Mouse (Mus musculus) monocyte, adult 2 months (primary cell): ENCODE data around the gene Catsper3.

Experiments used
- DNase-seq, 2 experiments: peaks; one replicate each; pipeline ENCODE4 v3.0.0; 2022; ENCODE audit warnings: low spot score in 2 of 2, low read depth in 1 of 2

The Catsper3 gene

DNA sequence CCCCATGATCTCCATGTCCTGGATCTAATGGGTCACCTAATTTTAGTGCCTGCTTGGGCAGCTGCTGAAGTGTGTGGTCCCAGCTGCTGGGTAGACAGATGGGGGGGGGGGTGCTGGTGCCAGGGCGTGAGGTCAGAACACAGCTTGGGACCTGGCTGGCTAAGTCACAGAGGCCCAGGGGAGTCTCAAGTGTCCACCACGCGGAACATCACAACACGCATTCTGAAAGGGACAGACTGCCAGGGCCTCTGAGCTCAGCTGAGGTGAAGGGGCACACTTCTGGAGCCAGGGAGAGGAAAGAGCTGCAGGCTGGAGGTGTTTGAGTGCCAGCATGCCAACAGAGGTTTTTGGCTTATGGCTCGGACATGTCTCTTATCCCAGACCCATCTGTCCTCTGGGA is 66.4 kb downstream of the Catsper3 start:
- no peak for DNase-seq

DNA sequence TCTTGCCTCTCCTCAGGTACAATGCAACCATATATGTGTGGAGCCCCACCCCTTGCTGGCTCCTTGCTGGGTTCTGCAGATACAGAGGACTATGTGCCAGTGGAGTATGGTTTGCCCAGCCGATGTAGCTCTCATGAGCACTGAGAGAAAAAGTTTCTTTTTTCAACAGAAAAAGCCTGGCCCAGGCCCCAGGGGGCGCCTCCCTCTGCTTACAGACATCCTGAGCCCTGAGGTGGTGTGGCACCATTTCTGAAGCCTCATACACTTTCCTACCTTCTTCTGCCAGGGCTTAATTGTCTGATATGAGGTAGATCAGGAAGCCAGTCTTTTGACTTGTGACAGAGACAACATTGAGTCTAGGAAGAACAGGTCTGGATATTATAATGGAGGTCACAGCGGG is 67.8 kb downstream of the Catsper3 start:
- no peak for DNase-seq

DNA sequence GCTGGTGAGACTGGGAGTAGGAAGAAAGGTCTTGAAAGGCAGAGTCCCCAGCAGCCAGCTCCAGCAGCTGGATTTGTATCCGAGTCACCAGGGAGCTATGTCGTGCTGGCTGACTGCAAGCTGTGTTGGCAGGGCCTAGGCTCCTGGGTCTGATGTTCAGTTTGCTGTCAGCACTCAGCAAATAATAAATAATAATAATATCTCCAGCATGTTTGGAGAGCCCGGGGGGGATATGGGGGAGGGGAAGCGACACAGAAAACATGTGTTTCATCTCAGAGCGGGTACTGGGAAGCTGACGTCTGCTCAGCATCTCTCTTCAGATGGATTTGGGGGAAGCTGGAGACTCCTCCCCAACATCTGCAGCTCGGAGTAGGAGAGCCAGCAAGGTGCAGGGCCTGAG is 71.4 kb downstream of the Catsper3 start:
- DNase-seq = no peak

DNA sequence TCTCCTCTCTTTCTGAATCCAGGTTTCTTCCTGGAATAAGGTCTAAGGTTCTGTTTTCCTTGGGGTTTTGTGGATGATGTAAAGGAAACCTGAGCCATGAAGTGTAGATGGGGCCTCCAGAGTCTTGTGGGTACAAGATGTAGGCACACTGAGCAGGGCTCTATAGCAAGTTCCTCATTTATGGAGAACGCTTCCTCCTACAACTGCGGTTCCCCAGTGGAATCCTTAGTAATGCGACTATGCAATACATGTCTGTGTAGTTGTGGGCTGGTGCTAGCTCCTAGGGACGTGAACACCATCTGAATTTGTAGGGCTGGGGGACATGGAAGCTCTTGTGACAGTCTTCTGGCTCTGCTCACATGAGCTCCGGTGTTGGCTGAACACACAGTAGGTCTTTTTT is 74.1 kb downstream of the Catsper3 start:
- DNase-seq = peak in 1 of 2 experiments; percentile 5
